In genomic region chr1:86301221-86302091, GRCm38 (mm10) we compare ENCODE assay signal across 13 mouse cellular contexts. TPM values are rescaled to one million over a fixed set of nuclear protein-coding genes. Genes with fewer than 3 reads are reported as not detected.
DNase-seq lines count a peak whose midpoint lies in the region; ATAC-seq and TF ChIP-seq lines count a peak whose summit lies in the region.
"Had no signal": no experiment of that assay in that cellular context is flagged by ENCODE, and none has a peak within 500 bp of the region (broad histone marks: within the 10 kb centered on the region; RNA-seq: fewer than 3 reads in every experiment).

No protein-coding gene starts in this region.

- H3ac ChIP-seq in C2C12 (ENCODE audit: control insufficient read depth, insufficient read length, low read depth), result no peak overlapping the region

- peak; percentile 57; the same call in 1 of the 2 replicates for TF ChIP-seq POLR2A in spleen, adult 2 months (IDR thresholded peaks at IDR 0.05; ENCODE audit: low read depth, low read length)

- no peaks in the 10 kb centered on the region; the same call in 1 of the 2 replicates for H3K4me1 ChIP-seq in kidney, postnatal 0 days (replicated peaks; ENCODE audit: insufficient read depth, low read length)
- no peaks in the 10 kb centered on the region for H3K4me1 ChIP-seq in kidney, embryonic 14.5 days (ENCODE audit: control insufficient read depth, insufficient read depth, low read length)
- H3K4me1 ChIP-seq in spleen, adult 2 months (ENCODE audit: control insufficient read depth, insufficient read depth, insufficient read length), result peaks cover 17% of the 10 kb centered on the region

- no peaks in the 10 kb centered on the region for H3K79me2 ChIP-seq in C2C12 (ENCODE audit: control insufficient read depth, insufficient read depth)

- H3K79me3 ChIP-seq in C2C12 (ENCODE audit: low read depth), result no peaks in the 10 kb centered on the region

- H3K4me3 ChIP-seq in kidney, postnatal 0 days (replicated peaks; ENCODE audit: low read depth, low read length), result no peak overlapping the region
- no peak overlapping the region for H3K4me3 ChIP-seq in kidney, embryonic 14.5 days (ENCODE audit: low read length)
- H3K4me3 ChIP-seq in C2C12 (ENCODE audit: insufficient read depth, poor library complexity, severe bottlenecking), result no peak overlapping the region
- H3K4me3 ChIP-seq in spleen, adult 2 months (ENCODE audit: extremely low read depth, insufficient read depth, insufficient read length), result peak overlapping the region; percentile 59
- H3K4me3 ChIP-seq: forebrain, embryonic 10.5 days; lung, embryonic 15.5 days; neural tube, embryonic 15.5 days had no signal

- peak; percentile 58 for TF ChIP-seq CTCF in kidney, postnatal 0 days (IDR thresholded peaks at IDR 0.05; ENCODE audit: low read depth)
- TF ChIP-seq CTCF in C2C12 (IDR thresholded peaks at IDR 0.05; ENCODE audit: control insufficient read depth, insufficient read depth, insufficient read length), result peak; percentile 44
- peak; percentile 63; the same call in 1 of the 2 replicates for TF ChIP-seq CTCF in spleen, adult 2 months (IDR thresholded peaks at IDR 0.05; ENCODE audit: extremely low read depth, insufficient read depth, insufficient read length, insufficient replicate concordance)

- no peak overlapping the region for H3K27ac ChIP-seq in kidney, postnatal 0 days
- H3K27ac ChIP-seq in kidney, embryonic 14.5 days (ENCODE audit: low read depth, low read length), result no peak overlapping the region
- peak overlapping the region; percentile 83 for H3K27ac ChIP-seq in spleen, adult 2 months (ENCODE audit: insufficient read depth, low read length)
- H3K27ac ChIP-seq: forebrain, embryonic 10.5 days; lung, embryonic 15.5 days; neural tube, embryonic 15.5 days had no signal

- H3K4me2 ChIP-seq in kidney, postnatal 0 days (ENCODE audit: low read length), result no peak overlapping the region
- no peak overlapping the region for H3K4me2 ChIP-seq in kidney, embryonic 14.5 days (replicated peaks; ENCODE audit: low read depth, low read length)
- H3K4me2 ChIP-seq: heart, embryonic 11.5 days; lung, embryonic 15.5 days had no signal

- no peaks in the 10 kb centered on the region for H3K9me3 ChIP-seq in kidney, postnatal 0 days (replicated peaks; ENCODE audit: low read length)
- no peaks in the 10 kb centered on the region for H3K9me3 ChIP-seq in kidney, embryonic 14.5 days (ENCODE audit: control insufficient read depth, low read length)
- H3K9me3 ChIP-seq: lung, embryonic 15.5 days; neural tube, embryonic 15.5 days had no signal

- H3K36me3 ChIP-seq in kidney, postnatal 0 days (ENCODE audit: insufficient read depth, low read length), result no peaks in the 10 kb centered on the region
- no peaks in the 10 kb centered on the region for H3K36me3 ChIP-seq in kidney, embryonic 14.5 days (ENCODE audit: control insufficient read depth, insufficient read depth, low read length)
- H3K36me3 ChIP-seq in C2C12 (ENCODE audit: control insufficient read depth, insufficient read depth), result no peaks in the 10 kb centered on the region
- no peaks in the 10 kb centered on the region for H3K36me3 ChIP-seq in spleen, adult 2 months (ENCODE audit: control insufficient read depth, insufficient read depth, low read length)
- H3K36me3 ChIP-seq: lung, embryonic 15.5 days; neural tube, embryonic 15.5 days had no signal

- no peak for ATAC-seq in kidney, postnatal 0 days (replicated peaks; ENCODE audit: low FRiP score, low read depth)
- ATAC-seq in kidney, embryonic 14.5 days (ENCODE audit: low FRiP score, low TSS enrichment), result no peak
- no peak for ATAC-seq in erythroid progenitor cell, adult 5-6 weeks (replicated peaks; ENCODE audit: low FRiP score, poor library complexity, severe bottlenecking)

- no peaks in the 10 kb centered on the region for H3K27me3 ChIP-seq in kidney, postnatal 0 days (ENCODE audit: insufficient read depth, low read length)
- H3K27me3 ChIP-seq in kidney, embryonic 14.5 days (ENCODE audit: control insufficient read depth, insufficient read depth, low read length), result peaks cover 12% of the 10 kb centered on the region; the same call in 1 of the 2 replicates
- H3K27me3 ChIP-seq in C2C12 (ENCODE audit: control insufficient read depth, insufficient read depth, insufficient read length), result no peaks in the 10 kb centered on the region
- H3K27me3 ChIP-seq in spleen, adult 2 months (ENCODE audit: control insufficient read depth, insufficient read depth, low read length), result no peaks in the 10 kb centered on the region; the same call in 1 of the 2 replicates

- WGBS in kidney, postnatal 0 days, result 60% methylated on average over 6 of the region's 6 CpGs
- WGBS in kidney, embryonic 14.5 days, result 56% methylated on average over 6 of the region's 6 CpGs
- WGBS in spleen, adult 2 months, result 22% methylated on average over 6 of the region's 6 CpGs

- DNase-seq in kidney, postnatal 0 days (ENCODE audit: low spot score), result no peak
- DNase-seq in c-Kit-positive CD71-positive TER-119-positive erythroid progenitor cells, embryonic 14.5 days (ENCODE audit: low spot score), result peak; percentile 33
- DNase-seq in spleen, adult 2 months (ENCODE audit: low read depth in 1 of 2, low spot score in 2 of 2), result peak; percentile 40 to 72
- no peak for DNase-seq in layer of hippocampus, adult 9-11 months
- DNase-seq in layer of hippocampus, adult 18-20 months (ENCODE audit: low spot score in 2 of 2), result no peak
- DNase-seq: cerebellum, adult 11-12 months had no signal

- H3K9ac ChIP-seq in kidney, postnatal 0 days (ENCODE audit: low read depth, low read length), result no peak overlapping the region
- no peak overlapping the region for H3K9ac ChIP-seq in kidney, embryonic 14.5 days (ENCODE audit: low read depth, low read length)
- H3K9ac ChIP-seq: lung, embryonic 15.5 days; neural tube, embryonic 15.5 days had no signal

TF ChIP-seq in C2C12, 6 proteins besides CTCF, POLR2A, EP300 and RAD21:
- TF ChIP-seq FOSL1 (IDR thresholded peaks at IDR 0.05; ENCODE audit: insufficient read depth, low read length, poor library complexity, severe bottlenecking) (no peak), CEBPB (IDR thresholded peaks at IDR 0.05; ENCODE audit: low read depth) (no peak)

RNA-seq across cellular contexts. Expression of gene B3gnt7, which starts 1.2 kb away (rescaled TPM):
- polyA plus RNA-seq in kidney, postnatal 0 days (2015; fragmentation: Nextera tagmentation; extraction: Ambion mirVana), result 10.3 and 10.8 TPM in 2 replicates
- 5.3 and 8.1 TPM in 2 replicates for polyA plus RNA-seq in kidney, embryonic 14.5 days (2014; fragmentation: Nextera tagmentation; extraction: Ambion mirVana)
- not detected for polyA plus RNA-seq in C2C12 (2012; fragmentation: generic; extraction: Trizol)
- 2.3 and 3.3 TPM in 2 replicates for polyA plus RNA-seq in spleen, adult 2 months (2012; rRNA removed)
- 1.4 TPM in 1 of 2 replicates, not detected in the other for total RNA-seq in erythroid progenitor cell, adult 5-6 weeks (2015; ENCODE audit: low replicate concordance)
- total RNA-seq in erythroid progenitor cell, adult 5-6 weeks (2017; ENCODE audit: low replicate concordance), result not detected in 2 replicates
- total RNA-seq in layer of hippocampus, adult 18-20 months (2021), result under 1 TPM; 0.76 to 0.89 TPM

RNA-seq across cellular contexts. Expression of gene Ncl, which starts 57.7 kb away (rescaled TPM):
- 295 and 332 TPM in 2 replicates for polyA plus RNA-seq in kidney, postnatal 0 days (2015; fragmentation: Nextera tagmentation; extraction: Ambion mirVana)
- polyA plus RNA-seq in kidney, embryonic 14.5 days (2014; fragmentation: Nextera tagmentation; extraction: Ambion mirVana), result 491 and 510 TPM in 2 replicates
- 286 TPM for polyA plus RNA-seq in C2C12 (2012; fragmentation: generic; extraction: Trizol)
- polyA plus RNA-seq in spleen, adult 2 months (2012; rRNA removed), result 8.5 and 9.1 TPM in 2 replicates
- 148 and 176 TPM in 2 replicates for total RNA-seq in erythroid progenitor cell, adult 5-6 weeks (2015; ENCODE audit: low replicate concordance)
- 169 and 177 TPM in 2 replicates for total RNA-seq in erythroid progenitor cell, adult 5-6 weeks (2017; ENCODE audit: low replicate concordance)
- total RNA-seq in layer of hippocampus, adult 18-20 months (2021), result 100 to 1,000 TPM; 139 to 140 TPM

Comparison
In these comparisons a context has a peak if more than half of its experiments do, and no peak if none do; other contexts are left out.
1. DNase-seq: peak in c-Kit-positive CD71-positive TER-119-positive erythroid progenitor cells, embryonic 14.5 days (single experiment) and spleen, adult 2 months (2 of 2); none in kidney, postnatal 0 days (single experiment), layer of hippocampus, adult 9-11 months (single experiment) and layer of hippocampus, adult 18-20 months (0 of 2).
2. RNA of gene Ncl, which starts 57.7 kb away (polyA plus RNA-seq): 491 to 510 TPM in kidney, embryonic 14.5 days, 295 to 332 TPM in kidney, postnatal 0 days and 286 TPM in C2C12 (single experiment); 8.5 to 9.1 TPM in spleen, adult 2 months; every median in the first group is over 10 times any median in the second.
3. Peak in every context shown above with its lines, with median percentiles within 50 percentile points of each other: CTCF ChIP-seq.